ENCODE assay signal across 10 mouse cellular contexts in the genomic region with DNA sequence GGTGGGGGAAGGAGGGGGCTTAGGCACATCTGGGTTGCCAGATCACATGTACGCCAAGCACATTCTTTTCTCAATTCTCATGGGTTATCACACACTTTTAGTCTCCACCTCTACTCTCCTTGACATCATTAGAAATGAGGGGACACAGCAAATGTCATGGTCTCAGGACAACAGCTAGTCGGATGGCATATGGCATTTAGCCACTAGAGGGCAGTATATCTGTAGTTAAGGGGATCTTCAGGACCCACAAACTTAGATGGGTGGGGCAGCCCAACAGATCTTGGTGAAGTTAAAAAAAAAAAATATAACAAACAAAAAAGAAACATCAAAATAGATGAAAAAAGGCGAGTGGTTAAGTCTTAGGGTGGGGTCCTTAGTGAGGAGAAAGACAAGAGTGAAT. TPM values are rescaled to one million over a fixed set of nuclear protein-coding genes. Genes with fewer than 3 reads are reported as not detected.
DNase-seq lines count a peak whose midpoint lies in the region; ATAC-seq and TF ChIP-seq lines count a peak whose summit lies in the region.
"Had no signal": no experiment of that assay in that cellular context is flagged by ENCODE, and none has a peak within 500 bp of the region (broad histone marks: within the 10 kb centered on the region; RNA-seq: fewer than 3 reads in every experiment).

No protein-coding gene starts in this region.

- H3K4me2 ChIP-seq in intestine, postnatal 0 days (replicated peaks; ENCODE audit: low read depth) = no peak overlapping the region
- H3K4me2 ChIP-seq in intestine, embryonic 16.5 days (ENCODE audit: low read depth, low read length) = no peak overlapping the region
- H3K4me2 ChIP-seq: liver, embryonic 15.5 days had no signal

- no peak overlapping the region for H3K9ac ChIP-seq in intestine, postnatal 0 days (ENCODE audit: low read depth, low read length)
- H3K9ac ChIP-seq in intestine, embryonic 16.5 days (ENCODE audit: low read depth, low read length) = no peak overlapping the region
- H3K9ac ChIP-seq: liver, embryonic 15.5 days had no signal

- WGBS in intestine, postnatal 0 days = 18% methylated on average over 3 of the region's 3 CpGs
- WGBS in intestine, embryonic 16.5 days = 13% methylated on average over 3 of the region's 3 CpGs
- 19% methylated on average over 3 of the region's 3 CpGs for WGBS in embryonic facial prominence, embryonic 10.5 days

- TF ChIP-seq CTCF in intestine, postnatal 0 days (IDR thresholded peaks at IDR 0.05; ENCODE audit: low read depth) = peak; percentile 88
- TF ChIP-seq CTCF in Patski (IDR thresholded peaks at IDR 0.05) = peak; percentile 87

- ATAC-seq in intestine, postnatal 0 days = no peak
- no peak for ATAC-seq in intestine, embryonic 16.5 days
- ATAC-seq in Patski = no peak

- CTCF ChIA-PET in Patski (lab: Charles Lee) = interaction anchor here (0.7 to 5.9 kb wide), 5 partner anchors 51 to 122 kb away, joined by 3 to 30 read pairs (median 6); partner anchors contain the start of gene Tuba1b

- H3K27me3 ChIP-seq in intestine, postnatal 0 days (replicated peaks; ENCODE audit: control insufficient read depth, insufficient read depth, low read length) = no peaks in the 10 kb centered on the region
- H3K27me3 ChIP-seq in intestine, embryonic 16.5 days (replicated peaks; ENCODE audit: control insufficient read depth, insufficient read depth, low read length) = no peaks in the 10 kb centered on the region
- no peaks in the 10 kb centered on the region for H3K27me3 ChIP-seq in Patski
- H3K27me3 ChIP-seq in embryonic facial prominence, embryonic 10.5 days (replicated peaks; ENCODE audit: low read depth, poor library complexity, severe bottlenecking) = no peaks in the 10 kb centered on the region

- peak; percentile 80 for DNase-seq in CD4-positive helper T cell, adult 2 months (ENCODE audit: low read depth, low spot score)
- DNase-seq in Patski (ENCODE audit: low read depth, low spot score) = no peak
- DNase-seq in embryonic facial prominence, embryonic 10.5 days (ENCODE audit: low spot score) = peak; percentile 56
- DNase-seq in left cerebral cortex, postnatal 14 days (ENCODE audit: low spot score in 2 of 2) = peak; percentile 75 to 77
- peak; percentile 64 for DNase-seq in retina, postnatal 7 days (ENCODE audit: low read depth, low spot score)
- DNase-seq in urinary bladder, postnatal 10 days (ENCODE audit: low spot score) = no peak

- H3K27ac ChIP-seq in intestine, postnatal 0 days (ENCODE audit: low read depth, low read length) = no peak overlapping the region
- H3K27ac ChIP-seq in intestine, embryonic 16.5 days (ENCODE audit: low read length) = no peak overlapping the region
- H3K27ac ChIP-seq in embryonic facial prominence, embryonic 10.5 days (replicated peaks) = no peak overlapping the region
- H3K27ac ChIP-seq: liver, embryonic 15.5 days had no signal

- in situ Hi-C loops in Patski (cut with MboI; ENCODE audit: low pct_unique_long_range_greater_than_20kb) = no loop called here

- peaks cover 5% of the 10 kb centered on the region for H3K36me3 ChIP-seq in intestine, postnatal 0 days (ENCODE audit: control insufficient read depth, insufficient read depth)
- no peaks in the 10 kb centered on the region for H3K36me3 ChIP-seq in intestine, embryonic 16.5 days (ENCODE audit: control insufficient read depth, insufficient read depth, low read length)
- peaks cover 25% of the 10 kb centered on the region for H3K36me3 ChIP-seq in embryonic facial prominence, embryonic 10.5 days (replicated peaks)
- H3K36me3 ChIP-seq: liver, embryonic 15.5 days had no signal

- no peaks in the 10 kb centered on the region for H3K9me3 ChIP-seq in intestine, postnatal 0 days (ENCODE audit: control insufficient read depth)
- no peaks in the 10 kb centered on the region for H3K9me3 ChIP-seq in intestine, embryonic 16.5 days (ENCODE audit: control insufficient read depth, low read length)
- no peaks in the 10 kb centered on the region for H3K9me3 ChIP-seq in embryonic facial prominence, embryonic 10.5 days
- H3K9me3 ChIP-seq: liver, embryonic 15.5 days had no signal

- H3K4me1 ChIP-seq in intestine, postnatal 0 days (replicated peaks; ENCODE audit: control insufficient read depth, insufficient read depth, low read length) = 0 out of 2 replicates have a peak, but pooled peaks cover 6% of the 10 kb centered on the region
- peaks cover 9% of the 10 kb centered on the region for H3K4me1 ChIP-seq in intestine, embryonic 16.5 days (ENCODE audit: control insufficient read depth, insufficient read depth, low read length)
- peaks cover 39% of the 10 kb centered on the region for H3K4me1 ChIP-seq in embryonic facial prominence, embryonic 10.5 days

- intact Hi-C loops in left cerebral cortex, postnatal 14 days (cut with DNase I) = loop anchor here (5.0 kb wide), 1 partner anchor 50 kb away; no protein-coding TSS in a partner anchor

- POLR2A ChIA-PET in Patski (lab: Charles Lee) = interaction anchor here (2.1 kb wide), 1 partner anchor 56 kb away, joined by 6 read pairs; the partner anchor contains the start of gene Tuba1b

- H3K4me3 ChIP-seq in intestine, postnatal 0 days (ENCODE audit: low read depth, low read length) = no peak overlapping the region
- no peak overlapping the region for H3K4me3 ChIP-seq in intestine, embryonic 16.5 days (ENCODE audit: low read length)
- H3K4me3 ChIP-seq in embryonic facial prominence, embryonic 10.5 days = no peak overlapping the region
- H3K4me3 ChIP-seq: erythroblast, embryonic 14.5 days; liver, embryonic 15.5 days had no signal

RNA-seq across cellular contexts. Expression of gene Kmt2d, which starts 6.3 kb away (rescaled TPM):
- 5.3 and 6.5 TPM in 2 replicates for polyA plus RNA-seq in intestine, postnatal 0 days (2015; fragmentation: Nextera tagmentation; extraction: Ambion mirVana)
- 7.7 and 7.9 TPM in 2 replicates for polyA plus RNA-seq in intestine, embryonic 16.5 days (2015; fragmentation: Nextera tagmentation; extraction: Ambion mirVana)
- polyA plus RNA-seq in Patski (2021) = 29.6 TPM
- polyA plus RNA-seq in embryonic facial prominence, embryonic 10.5 days (2016; fragmentation: Nextera tagmentation; extraction: Ambion mirVana) = 12.1 and 12.7 TPM in 2 replicates
- 10 to 100 TPM; 73.2 to 75.3 TPM for total RNA-seq in left cerebral cortex, postnatal 14 days (2021)

RNA-seq across cellular contexts. Expression of gene Rhebl1, which starts 17.0 kb away (rescaled TPM):
- 9.4 and 9.7 TPM in 2 replicates for polyA plus RNA-seq in intestine, postnatal 0 days (2015; fragmentation: Nextera tagmentation; extraction: Ambion mirVana)
- 11.3 and 12.3 TPM in 2 replicates for polyA plus RNA-seq in intestine, embryonic 16.5 days (2015; fragmentation: Nextera tagmentation; extraction: Ambion mirVana)
- polyA plus RNA-seq in Patski (2021) = 17.0 TPM
- polyA plus RNA-seq in embryonic facial prominence, embryonic 10.5 days (2016; fragmentation: Nextera tagmentation; extraction: Ambion mirVana) = 29.2 and 29.5 TPM in 2 replicates
- 1 to 10 TPM; 8.6 to 9.3 TPM for total RNA-seq in left cerebral cortex, postnatal 14 days (2021)

RNA-seq across cellular contexts. Expression of gene Dhh, which starts 21.0 kb away (rescaled TPM):
- 0.88 and 0.93 TPM in 2 replicates for polyA plus RNA-seq in intestine, postnatal 0 days (2015; fragmentation: Nextera tagmentation; extraction: Ambion mirVana)
- 0.83 and 1.6 TPM in 2 replicates for polyA plus RNA-seq in intestine, embryonic 16.5 days (2015; fragmentation: Nextera tagmentation; extraction: Ambion mirVana)
- polyA plus RNA-seq in Patski (2021) = not detected
- polyA plus RNA-seq in embryonic facial prominence, embryonic 10.5 days (2016; fragmentation: Nextera tagmentation; extraction: Ambion mirVana) = 0.31 and 0.34 TPM in 2 replicates
- under 1 TPM; 0.15 to 0.24 TPM for total RNA-seq in left cerebral cortex, postnatal 14 days (2021)
- polyA plus RNA-seq: erythroblast, embryonic 14.5 days had no signal

RNA-seq across cellular contexts. Expression of gene Lmbr1l, which starts 40.7 kb away (rescaled TPM):
- polyA plus RNA-seq in intestine, postnatal 0 days (2015; fragmentation: Nextera tagmentation; extraction: Ambion mirVana) = 27.0 and 30.6 TPM in 2 replicates
- 20.4 and 23.6 TPM in 2 replicates for polyA plus RNA-seq in intestine, embryonic 16.5 days (2015; fragmentation: Nextera tagmentation; extraction: Ambion mirVana)
- polyA plus RNA-seq in Patski (2021) = 26.9 TPM
- 23.4 and 26.9 TPM in 2 replicates for polyA plus RNA-seq in embryonic facial prominence, embryonic 10.5 days (2016; fragmentation: Nextera tagmentation; extraction: Ambion mirVana)
- 10 to 100 TPM; 17.9 to 18.1 TPM for total RNA-seq in left cerebral cortex, postnatal 14 days (2021)

RNA-seq across cellular contexts. Expression of gene Prkag1, which starts 46.0 kb away (rescaled TPM):
- polyA plus RNA-seq in intestine, postnatal 0 days (2015; fragmentation: Nextera tagmentation; extraction: Ambion mirVana) = 67.0 and 67.3 TPM in 2 replicates
- 92.2 and 94.6 TPM in 2 replicates for polyA plus RNA-seq in intestine, embryonic 16.5 days (2015; fragmentation: Nextera tagmentation; extraction: Ambion mirVana)
- polyA plus RNA-seq in Patski (2021) = 89.5 TPM
- polyA plus RNA-seq in embryonic facial prominence, embryonic 10.5 days (2016; fragmentation: Nextera tagmentation; extraction: Ambion mirVana) = 83.5 and 85.3 TPM in 2 replicates
- 10 to 100 TPM; 41.5 to 45.4 TPM for total RNA-seq in left cerebral cortex, postnatal 14 days (2021)

Comparison
In these comparisons a context has a peak if more than half of its experiments do, and no peak if none do; other contexts are left out.
1. DNase-seq: peak in CD4-positive helper T cell, adult 2 months (single experiment), embryonic facial prominence, embryonic 10.5 days (single experiment), left cerebral cortex, postnatal 14 days (2 of 2) and retina, postnatal 7 days (single experiment); none in Patski (single experiment) and urinary bladder, postnatal 10 days (single experiment).